Mouse (Mus musculus) neural tube, embryonic 13.5 days (tissue): ENCODE measurements around the gene Fam187a. TPM values are rescaled to one million over a fixed set of nuclear protein-coding genes. Genes with fewer than 3 reads are reported as not detected.

Experiments
- ATAC-seq: fragments of 200-750 bp; cut with Nextera tagmentation; 2 replicates; pipeline ENCODE4 v1.8.0; 2017; ENCODE audit warnings: low read depth, mild to moderate bottlenecking, moderate TSS enrichment, moderate library complexity
- H3K27ac ChIP-seq: fragments of 300-500 bp; sonication (generic); replicated peaks from 2 replicates; pipeline ENCODE4 v1.5.1; 2015; ENCODE audit warnings: moderate library complexity, mild to moderate bottlenecking, inconsistent platforms
- H3K27me3 ChIP-seq: fragments of 300-500 bp; sonication (generic); 2 replicates; pipeline ENCODE4 v1.6.1; 2015; ENCODE audit warnings: mild to moderate bottlenecking, inconsistent platforms
- H3K36me3 ChIP-seq: fragments of 300-500 bp; sonication (generic); 2 replicates; pipeline ENCODE4 v1.6.1; 2015; ENCODE audit warnings: mild to moderate bottlenecking, inconsistent platforms
- H3K4me1 ChIP-seq: fragments of 300-500 bp; sonication (generic); replicated peaks from 2 replicates; pipeline ENCODE4 v1.6.1; 2015; ENCODE audit warnings: inconsistent platforms
- H3K4me2 ChIP-seq: fragments of 300-500 bp; sonication (generic); 2 replicates; pipeline ENCODE4 v1.6.1; 2015; ENCODE audit warnings: inconsistent platforms, mild to moderate bottlenecking, moderate library complexity
- H3K4me3 ChIP-seq: fragments of 300-500 bp; sonication (generic); 2 replicates; pipeline ENCODE4 v1.5.1; 2015; ENCODE audit warnings: mild to moderate bottlenecking, inconsistent platforms
- H3K9ac ChIP-seq: fragments of 300-500 bp; sonication (generic); 2 replicates; pipeline ENCODE4 v1.6.1; 2015; ENCODE audit warnings: moderate library complexity, mild to moderate bottlenecking, inconsistent platforms
- H3K9me3 ChIP-seq: fragments of 300-500 bp; sonication (generic); 2 replicates; pipeline ENCODE4 v1.6.1; 2016; ENCODE audit warnings: inconsistent platforms
- WGBS: fragments of 180-500 bp; shearing (Covaris S2); methylation state at CpG from one replicate; pipeline ENCODE4 v1.1.7; 2015; 5-methylcytosine and 5-hydroxymethylcytosine counted together
- polyA plus RNA-seq: library from polyadenylated mRNA; unstranded; fragments of >200 nt; fragmentation: Nextera tagmentation; extraction: Ambion mirVana; gene quantifications from 2 replicates; pipeline ENCODE4 v1.2.1, GENCODE M21; 2015

The Fam187a gene
- polyA plus RNA-seq, result not detected in 2 replicates

DNA sequence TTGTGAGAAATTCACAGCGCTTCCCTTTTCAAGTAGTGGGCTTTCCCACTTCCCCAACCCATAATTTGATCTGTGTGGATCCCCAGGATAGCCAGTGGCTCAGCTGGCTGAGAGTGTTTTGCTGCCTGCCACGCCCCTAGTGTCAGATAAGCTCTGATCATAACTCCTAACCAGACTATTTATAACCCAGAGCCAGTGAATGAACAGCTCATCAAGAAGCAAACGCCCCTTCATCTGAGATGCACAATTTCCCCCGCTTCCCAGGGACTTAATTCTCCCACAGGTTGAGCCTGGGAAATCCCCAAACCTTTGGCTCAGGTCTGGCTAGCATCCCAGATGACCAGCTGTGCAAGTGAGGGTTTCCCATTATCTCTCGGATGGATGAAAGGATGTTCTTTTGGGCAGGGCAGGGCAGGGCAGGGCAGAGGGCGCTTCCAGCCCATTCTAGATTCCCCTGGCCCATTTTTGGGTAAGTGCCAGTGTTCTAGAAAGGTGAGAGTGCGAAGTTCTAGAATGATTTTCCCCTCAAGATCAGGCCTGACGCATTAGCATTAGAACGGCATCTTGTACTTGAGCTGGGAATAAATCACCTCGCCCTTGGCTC, at the start of gene Fam187a:
Fam187a (plus strand) TSS at position 554 of the 604 bp plus-strand sequence.
- Histone ChIP-seq H3K9me3 (no peaks in the 10 kb centered on the region), H3K27ac (0 out of 2 replicates have a peak within 1 kb of the TSS, but pooled peaks have one; percentile 9), H3K4me1 (peaks cover 20% of the 10 kb centered on the region), H3K4me3 (no peak within 1 kb of the TSS), H3K4me2 (no peak within 1 kb of the TSS), H3K27me3 (peaks cover 45% of the 10 kb centered on the region), H3K9ac (0 out of 2 replicates have a peak within 1 kb of the TSS, but pooled peaks have one; percentile 27), H3K36me3 (no peaks in the 10 kb centered on the region)
- ATAC-seq, result no peak
- WGBS, result 55% methylated on average over 10 of the region's 10 CpGs

DNA sequence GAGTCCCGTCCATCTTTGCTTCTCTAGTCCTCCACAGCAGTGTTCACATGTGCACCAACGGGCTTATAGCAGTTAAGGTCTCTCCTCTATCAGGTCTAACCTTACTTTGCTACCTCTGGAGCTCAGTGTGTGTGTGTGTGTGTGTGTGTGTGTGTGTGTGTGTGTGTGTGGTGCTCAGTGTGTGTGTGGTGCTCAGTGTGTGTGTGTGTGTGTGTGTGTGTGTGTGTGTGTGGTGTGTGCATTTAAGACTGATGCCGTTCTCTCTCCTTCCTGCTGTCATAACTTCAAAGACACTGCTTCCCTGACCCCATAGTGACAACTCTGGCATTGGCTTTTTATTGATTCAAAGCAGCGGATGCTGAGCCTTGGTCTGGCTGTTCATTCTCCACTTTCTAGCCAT, 49.4 kb upstream of the Fam187a start, which contains the start of gene Higd1b:
Higd1b (plus strand) TSS at position 301 of the 400 bp plus-strand sequence.
- Histone ChIP-seq H3K4me1 (0 out of 2 replicates have a peak, but pooled peaks cover 4% of the 10 kb centered on the region), H3K4me3 (no peak within 1 kb of the TSS), H3K27me3 (no peaks in the 10 kb centered on the region), H3K27ac (no peak within 1 kb of the TSS), H3K4me2 (no peak within 1 kb of the TSS), H3K9ac (no peak within 1 kb of the TSS), H3K9me3 (no peaks in the 10 kb centered on the region), H3K36me3 (peaks cover 45% of the 10 kb centered on the region)
- ATAC-seq, result no peak
- 76% methylated on average over 4 of the region's 4 CpGs for WGBS

DNA sequence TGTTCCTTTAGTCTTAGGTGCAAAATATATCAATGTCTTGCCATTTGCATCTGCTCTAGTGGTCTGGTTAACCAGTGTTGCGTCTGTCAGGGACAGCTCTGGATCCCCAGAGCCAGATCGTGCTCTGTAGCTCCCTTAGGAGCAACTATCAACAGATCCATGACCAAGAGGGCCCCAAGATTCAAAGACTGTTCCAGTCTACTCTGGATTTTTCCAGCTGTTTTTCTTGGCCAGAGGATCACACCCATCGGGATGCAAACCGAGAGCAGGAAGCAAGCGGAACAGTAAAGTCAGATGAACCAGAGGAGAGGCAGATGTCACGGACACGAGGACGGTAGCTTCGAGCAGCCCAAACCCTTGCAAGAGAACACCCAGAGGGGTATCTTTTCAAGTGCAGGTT, 48.8 kb upstream of the Fam187a start:
- no peaks in the 10 kb centered on the region for H3K9me3 ChIP-seq
- no peak overlapping the region for H3K4me2 ChIP-seq
- no peaks in the 10 kb centered on the region for H3K27me3 ChIP-seq
- H3K27ac ChIP-seq, result no peak overlapping the region
- 84% methylated on average over 9 of the region's 9 CpGs for WGBS
- no peak for ATAC-seq
- no peak overlapping the region for H3K9ac ChIP-seq
- H3K4me1 ChIP-seq, result 0 out of 2 replicates have a peak, but pooled peaks cover 4% of the 10 kb centered on the region
- H3K36me3 ChIP-seq, result peaks cover 51% of the 10 kb centered on the region
- no peak overlapping the region for H3K4me3 ChIP-seq

GRCm38 (mm10) chr11:102837385-102837784, 47.6 kb upstream of the Fam187a start:
- Histone ChIP-seq H3K4me1 (0 out of 2 replicates have a peak, but pooled peaks cover 4% of the 10 kb centered on the region), H3K27me3 (no peaks in the 10 kb centered on the region), H3K9me3 (no peaks in the 10 kb centered on the region), H3K36me3 (peaks cover 63% of the 10 kb centered on the region), H3K27ac (no peak overlapping the region), H3K4me2 (no peak overlapping the region), H3K9ac (no peak overlapping the region), H3K4me3 (no peak overlapping the region)
- ATAC-seq, result no peak
- 86% methylated on average over 1 of the region's 1 CpGs for WGBS

- Histone ChIP-seq H3K27me3 (no peaks in the 10 kb centered on the region), H3K4me1 (0 out of 2 replicates have a peak, but pooled peaks cover 4% of the 10 kb centered on the region), H3K9ac (no peak overlapping the region), H3K27ac (no peak overlapping the region), H3K36me3 (peaks cover 70% of the 10 kb centered on the region), H3K4me2 (no peak overlapping the region), H3K9me3 (no peaks in the 10 kb centered on the region), H3K4me3 (no peak overlapping the region)
- ATAC-seq, result no peak
- WGBS, result 89% methylated on average over 2 of the region's 2 CpGs
Observed at GRCm38 (mm10) chr11:102838126-102838525, 46.8 kb upstream of the Fam187a start.

DNA sequence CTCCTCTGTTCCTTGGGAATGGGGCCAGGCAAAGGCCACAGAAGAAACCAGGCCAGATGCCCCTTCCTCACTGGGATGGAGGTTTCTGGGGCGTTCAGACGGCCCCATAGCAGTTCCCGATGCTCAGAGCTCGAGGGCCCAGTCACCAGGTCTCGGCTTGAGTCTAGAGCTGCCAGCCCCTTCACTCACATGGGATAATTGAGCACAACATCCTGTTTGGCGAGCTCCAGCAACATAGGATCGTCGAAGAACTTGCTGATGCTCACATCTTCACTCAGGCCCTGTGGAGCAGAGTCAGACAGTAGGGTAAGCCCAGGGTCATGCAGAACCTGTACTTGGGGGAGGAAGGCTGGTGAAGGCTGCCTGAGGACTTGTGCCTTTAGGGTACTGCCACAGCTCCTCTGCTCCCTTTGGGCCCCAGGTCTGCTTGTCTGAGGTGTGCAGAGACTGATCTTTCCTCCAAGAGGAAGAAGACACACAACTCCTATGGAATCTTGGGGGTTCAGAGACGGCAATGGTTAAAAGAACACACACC, 46.3 kb upstream of the Fam187a start:
- H3K27me3 ChIP-seq, result no peaks in the 10 kb centered on the region
- peaks cover 76% of the 10 kb centered on the region for H3K36me3 ChIP-seq
- H3K9ac ChIP-seq, result no peak overlapping the region
- H3K4me3 ChIP-seq, result no peak overlapping the region
- H3K27ac ChIP-seq, result 0 out of 2 replicates have a peak overlapping the region, but pooled peaks have one; percentile 23
- H3K9me3 ChIP-seq, result no peaks in the 10 kb centered on the region
- no peak overlapping the region for H3K4me2 ChIP-seq
- ATAC-seq, result no peak
- H3K4me1 ChIP-seq, result 0 out of 2 replicates have a peak, but pooled peaks cover 4% of the 10 kb centered on the region
- 88% methylated on average over 9 of the region's 9 CpGs for WGBS

DNA sequence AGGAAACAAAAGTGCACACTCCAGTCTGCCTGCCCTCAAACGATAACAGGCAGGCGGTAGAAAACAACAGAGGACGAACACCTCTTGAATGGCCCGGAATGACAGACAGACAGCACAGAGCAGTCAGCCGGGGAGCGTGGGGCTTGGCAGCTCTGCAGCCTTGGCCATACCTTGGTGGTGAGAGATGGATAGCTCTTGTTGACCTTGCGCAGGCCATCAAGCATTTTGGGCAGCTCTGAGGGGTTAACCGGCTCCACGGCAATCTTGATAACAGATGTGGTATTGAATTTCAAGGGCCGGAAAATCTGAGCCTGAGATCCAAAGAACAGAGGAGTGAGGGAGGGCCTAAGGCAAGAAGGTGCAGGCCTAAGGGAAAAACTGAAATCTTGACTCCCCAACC, 39.0 kb upstream of the Fam187a start:
- Histone ChIP-seq H3K4me3 (no peak overlapping the region), H3K4me1 (no peaks in the 10 kb centered on the region), H3K9me3 (no peaks in the 10 kb centered on the region), H3K4me2 (no peak overlapping the region), H3K27me3 (no peaks in the 10 kb centered on the region), H3K27ac (no peak overlapping the region), H3K9ac (no peak overlapping the region), H3K36me3 (peaks cover 100% of the 10 kb centered on the region)
- no peak for ATAC-seq
- 94% methylated on average over 10 of the region's 10 CpGs for WGBS

DNA sequence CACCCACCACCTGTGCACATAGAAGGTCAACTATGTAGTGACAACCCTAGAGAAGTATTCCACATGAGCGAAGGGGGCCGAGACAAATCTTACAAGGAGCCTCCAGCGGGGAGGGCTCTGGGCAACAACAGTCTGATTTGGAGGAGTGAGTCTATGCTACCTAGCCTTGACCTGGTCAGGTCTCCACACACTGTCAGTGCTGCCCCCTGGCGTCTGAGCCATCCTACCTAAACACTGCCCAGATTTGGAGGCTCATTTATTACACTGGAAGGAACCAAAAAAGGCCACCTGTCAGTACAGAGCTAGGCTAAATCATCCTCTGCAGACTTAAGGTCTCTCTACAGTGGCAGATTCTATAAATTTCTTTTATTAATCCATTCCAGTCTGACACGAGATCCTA, 33.1 kb upstream of the Fam187a start:
- Histone ChIP-seq H3K9ac (no peak overlapping the region), H3K9me3 (no peaks in the 10 kb centered on the region), H3K36me3 (peaks cover 98% of the 10 kb centered on the region), H3K4me1 (no peaks in the 10 kb centered on the region), H3K4me3 (no peak overlapping the region), H3K4me2 (no peak overlapping the region), H3K27me3 (no peaks in the 10 kb centered on the region), H3K27ac (no peak overlapping the region)
- WGBS, result 69% methylated on average over 5 of the region's 5 CpGs
- no peak for ATAC-seq

GRCm38 (mm10) chr11:102853760-102854159, 31.2 kb upstream of the Fam187a start:
- ATAC-seq, result no peak
- Histone ChIP-seq H3K27me3 (no peaks in the 10 kb centered on the region), H3K27ac (no peak overlapping the region), H3K4me3 (no peak overlapping the region), H3K36me3 (peaks cover 98% of the 10 kb centered on the region), H3K4me1 (no peaks in the 10 kb centered on the region), H3K9me3 (no peaks in the 10 kb centered on the region), H3K4me2 (no peak overlapping the region), H3K9ac (no peak overlapping the region)

DNA sequence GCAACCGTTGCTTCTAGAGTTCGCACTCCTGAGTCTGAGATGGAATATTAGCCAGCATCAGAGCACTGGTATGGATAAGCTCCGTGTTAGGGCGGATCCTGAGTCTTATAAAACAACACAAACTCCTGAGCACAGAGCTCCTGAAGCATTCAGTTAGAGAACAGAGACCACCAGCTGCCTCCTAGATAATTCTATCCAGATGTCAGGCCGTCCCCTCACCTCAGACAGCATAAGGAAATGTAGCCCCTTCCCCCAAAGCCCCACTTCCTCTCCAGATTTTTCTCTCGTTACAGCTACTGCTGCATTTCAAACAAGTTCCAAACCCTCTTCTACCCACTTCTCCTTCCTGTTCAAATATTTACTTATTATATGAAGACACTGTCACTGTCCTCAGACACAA, 29.0 kb upstream of the Fam187a start:
- H3K36me3 ChIP-seq, result peaks cover 98% of the 10 kb centered on the region

GRCm38 (mm10) chr11:102858951-102859350, 26.0 kb upstream of the Fam187a start:
- no peak overlapping the region for H3K27ac ChIP-seq
- 88% methylated on average over 11 of the region's 11 CpGs for WGBS
- H3K9ac ChIP-seq, result no peak overlapping the region
- H3K9me3 ChIP-seq, result no peaks in the 10 kb centered on the region
- no peak overlapping the region for H3K4me2 ChIP-seq
- no peak for ATAC-seq
- peaks cover 98% of the 10 kb centered on the region for H3K36me3 ChIP-seq
- no peaks in the 10 kb centered on the region for H3K27me3 ChIP-seq
- H3K4me3 ChIP-seq, result no peak overlapping the region
- no peaks in the 10 kb centered on the region for H3K4me1 ChIP-seq

More for the DNA sequence above, 29.0 kb upstream of the Fam187a start:
- 85% methylated on average over 6 of the region's 6 CpGs for WGBS
- Histone ChIP-seq H3K9me3 (no peaks in the 10 kb centered on the region), H3K9ac (no peak overlapping the region), H3K4me1 (no peaks in the 10 kb centered on the region), H3K4me3 (no peak overlapping the region), H3K27ac (no peak overlapping the region), H3K27me3 (no peaks in the 10 kb centered on the region), H3K4me2 (no peak overlapping the region)
- ATAC-seq, result no peak

DNA sequence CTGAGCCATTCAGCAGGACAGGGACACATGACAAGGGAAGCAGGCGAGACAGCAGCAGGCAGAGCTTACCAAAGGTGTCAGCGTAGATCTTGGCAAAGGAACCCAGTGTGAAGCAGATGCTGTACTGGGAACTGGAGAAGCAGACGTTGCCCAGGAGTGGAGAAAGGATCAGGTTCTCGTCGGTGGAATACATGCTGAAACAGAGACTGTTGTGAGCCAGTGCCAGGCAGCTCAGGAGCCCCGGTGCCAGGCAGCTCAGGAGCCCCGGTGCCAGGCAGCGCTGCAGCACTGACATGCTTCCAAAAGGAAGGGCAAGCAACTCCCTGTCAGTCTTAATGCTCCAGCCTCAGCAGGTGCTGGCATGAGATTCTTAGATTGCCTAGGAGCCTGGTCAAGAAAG, 25.0 kb upstream of the Fam187a start:
- Histone ChIP-seq H3K4me1 (no peaks in the 10 kb centered on the region), H3K4me2 (no peak overlapping the region), H3K9ac (no peak overlapping the region), H3K4me3 (no peak overlapping the region), H3K27ac (no peak overlapping the region), H3K27me3 (no peaks in the 10 kb centered on the region), H3K36me3 (peaks cover 92% of the 10 kb centered on the region), H3K9me3 (no peaks in the 10 kb centered on the region)
- no peak for ATAC-seq
- 86% methylated on average over 8 of the region's 8 CpGs for WGBS
